Mouse (Mus musculus): Measurements from ENCODE around the gene Cyb5r4.
A peak's percentile ranks its signal among the peaks of the same experiment; 100 is the strongest.
"Not testable (repeated sequence)": the region's sequence is repeated elsewhere in the genome, so short reads cannot be mapped to it uniquely, and the experiment has no call there.

Gene Cyb5r4

GRCm38 (mm10) chr9:87025764-87026163 lies 4.0 kb downstream of the Cyb5r4 start:
- no peak for DNase-seq (ENCODE audit: low read depth, low spot score)

GRCm38 (mm10) chr9:87027423-87028084 lies 5.7 kb downstream of the Cyb5r4 start:
- DNase-seq (ENCODE audit: low read depth, low spot score), result peak; percentile 89

- no peak for DNase-seq (ENCODE audit: low read depth, low spot score)
Measured at GRCm38 (mm10) chr9:87032196-87032595, 10.4 kb downstream of the Cyb5r4 start.

GRCm38 (mm10) chr9:87034831-87035580 lies 13.2 kb downstream of the Cyb5r4 start:
- no peak for DNase-seq (ENCODE audit: low read depth, low spot score)

- DNase-seq (ENCODE audit: low read depth, low spot score), result peak; percentile 33
Measured at GRCm38 (mm10) chr9:87049425-87049824, 27.6 kb downstream of the Cyb5r4 start.

GRCm38 (mm10) chr9:87055547-87056235 lies 33.9 kb downstream of the Cyb5r4 start:
- peak; percentile 61 for DNase-seq (ENCODE audit: low read depth, low spot score)

GRCm38 (mm10) chr9:87062337-87062736 lies 40.5 kb downstream of the Cyb5r4 start:
- no peak for DNase-seq (ENCODE audit: low read depth, low spot score)

GRCm38 (mm10) chr9:87068160-87068559 lies 46.3 kb downstream of the Cyb5r4 start:
- DNase-seq (ENCODE audit: low read depth, low spot score), result no peak

GRCm38 (mm10) chr9:87071566-87071965 lies 49.8 kb downstream of the Cyb5r4 start:
- not testable (repeated sequence) for DNase-seq (ENCODE audit: low read depth, low spot score)

GRCm38 (mm10) chr9:87077919-87078318 lies 56.1 kb downstream of the Cyb5r4 start:
- peak; percentile 54 for DNase-seq (ENCODE audit: low read depth, low spot score)

GRCm38 (mm10) chr9:87079511-87079910 lies 57.7 kb downstream of the Cyb5r4 start:
- DNase-seq (ENCODE audit: low read depth, low spot score), result no peak

GRCm38 (mm10) chr9:87086991-87087390 lies 65.2 kb downstream of the Cyb5r4 start:
- peak; percentile 87 for DNase-seq (ENCODE audit: low read depth, low spot score)

GRCm38 (mm10) chr9:87097989-87098388 lies 76.2 kb downstream of the Cyb5r4 start:
- peak; percentile 60 for DNase-seq (ENCODE audit: low read depth, low spot score)

GRCm38 (mm10) chr9:87115019-87115418 lies 93.2 kb downstream of the Cyb5r4 start:
- DNase-seq (ENCODE audit: low read depth, low spot score), result peak; percentile 23

- peak; percentile 72 for DNase-seq (ENCODE audit: low read depth, low spot score)
Measured at GRCm38 (mm10) chr9:87115456-87115931, 93.7 kb downstream of the Cyb5r4 start.

- no peak for DNase-seq (ENCODE audit: low read depth, low spot score)
Measured at GRCm38 (mm10) chr9:87115978-87116377, 94.2 kb downstream of the Cyb5r4 start.

- no peak for DNase-seq (ENCODE audit: low read depth, low spot score)
Measured at GRCm38 (mm10) chr9:87118996-87119395, 97.2 kb downstream of the Cyb5r4 start.

GRCm38 (mm10) chr9:87121956-87122493 lies 100.2 kb downstream of the Cyb5r4 start:
- DNase-seq (ENCODE audit: low read depth, low spot score), result no peak

- DNase-seq (ENCODE audit: low read depth, low spot score), result not testable (repeated sequence)
Measured at GRCm38 (mm10) chr9:87127046-87127445, 105.2 kb downstream of the Cyb5r4 start.

All from brain, adult 2 months (tissue).